Mouse (Mus musculus): ENCODE results near the gene Zdhhc19.

- no peak for TF ChIP-seq CHD2 (IDR thresholded peaks at IDR 0.05; ENCODE audit: low read depth, low read length)
- no peak for TF ChIP-seq ZNF384 (IDR thresholded peaks at IDR 0.05; ENCODE audit: low read depth, low read length)
Observed at GRCm38 (mm10) chr16:32508035-32508434, 12.0 kb downstream of the Zdhhc19 start.
